Mouse (Mus musculus) MEL (cell line): ENCODE results near the gene Spg11. TPM values are rescaled to one million over a fixed set of nuclear protein-coding genes. Genes with fewer than 3 reads are reported as not detected.

Experiments
- DNase-seq: peaks from one replicate; pipeline ENCODE4 v3.0.0; 2011; ENCODE audit warnings: low read depth, low spot score
- H3K27ac ChIP-seq: 2 replicates; pipeline ENCODE4 v1.5.1; 2012; ENCODE audit warnings: low read depth, mild to moderate bottlenecking, control low read depth, low read length, moderate library complexity; ENCODE audit not compliant: control insufficient read depth
- H3K27me3 ChIP-seq, 2 experiments: fragments of 150-350 bp in 1 of 2; sonication (generic) in 1 of 2; 2 replicates each; pipeline ENCODE4 v1.6.1; 2012; ENCODE audit warnings: low read length in 2 of 2, mild to moderate bottlenecking in 2 of 2, improper control_type of control experiment in 1 of 2, moderate library complexity in 1 of 2; ENCODE audit not compliant: insufficient read depth in 2 of 2, control insufficient read depth in 1 of 2
- H3K36me3 ChIP-seq, 2 experiments: 2 replicates each; pipeline ENCODE4 v1.6.1; 2012 to 2014; ENCODE audit warnings: low read length in 2 of 2, improper control_type of control experiment in 1 of 2, inconsistent platforms in 1 of 2, mild to moderate bottlenecking in 1 of 2; ENCODE audit not compliant: insufficient read depth in 2 of 2, control insufficient read depth in 1 of 2
- H3K4me1 ChIP-seq, 2 experiments: fragments of 150-350 bp in 1 of 2; sonication (generic) in 1 of 2; 2 replicates each; pipeline ENCODE4 v1.6.1; 2012; ENCODE audit warnings: low read length in 2 of 2, improper control_type of control experiment in 1 of 2, mild to moderate bottlenecking in 1 of 2; ENCODE audit not compliant: insufficient read depth in 2 of 2, control insufficient read depth in 1 of 2
- H3K4me3 ChIP-seq, 2 experiments: fragments of 150-350 bp in 1 of 2; sonication (generic) in 1 of 2; 2 replicates each; pipeline ENCODE4 v1.5.1; 2012; ENCODE audit warnings: low read depth in 2 of 2, low read length in 2 of 2, mild to moderate bottlenecking in 2 of 2, moderate library complexity in 2 of 2, control low read depth in 1 of 2, improper control_type of control experiment in 1 of 2; ENCODE audit not compliant: control insufficient read depth in 1 of 2, insufficient read depth in 1 of 2
- H3K79me2 ChIP-seq: 2 replicates; pipeline ENCODE4 v1.6.1; 2012; ENCODE audit warnings: mild to moderate bottlenecking, low read length, moderate library complexity; ENCODE audit not compliant: control insufficient read depth, poor library complexity, insufficient read depth
- H3K9ac ChIP-seq: 2 replicates; pipeline ENCODE4 v1.6.1; 2012; ENCODE audit warnings: low read depth, mild to moderate bottlenecking, control low read depth, low read length, moderate library complexity; ENCODE audit not compliant: control insufficient read depth, poor library complexity, severe bottlenecking
- H3K9me3 ChIP-seq: fragments of 150-350 bp; sonication (generic); replicated peaks from 2 replicates; pipeline ENCODE4 v1.6.1; 2012; ENCODE audit warnings: mild to moderate bottlenecking, low read length, improper control_type of control experiment, moderate library complexity; ENCODE audit not compliant: insufficient read depth
- CHD1 ChIP-seq: IDR thresholded peaks from 2 replicates; pipeline ENCODE4 v1.6.1; 2012; ENCODE audit warnings: low read depth, mild to moderate bottlenecking, inconsistent platforms, low read length, improper control_type of control experiment
- CHD2 ChIP-seq: IDR thresholded peaks from 2 replicates; pipeline ENCODE4 v1.6.1; 2011; ENCODE audit warnings: low read length, improper control_type of control experiment
- CTCF ChIP-seq, 3 experiments: IDR thresholded peaks in 2 of 3; conservative IDR thresholded peaks in 1 of 3; 2 replicates each; pipeline ENCODE4 v1.5.1; 2011 to 2012; ENCODE audit warnings: low read length in 3 of 3, low read depth in 2 of 3, mild to moderate bottlenecking in 2 of 3, improper control_type of control experiment in 1 of 3, inconsistent platforms in 1 of 3, mixed read lengths in 1 of 3, moderate library complexity in 1 of 3; ENCODE audit not compliant: control insufficient read depth in 1 of 3, insufficient read depth in 1 of 3, poor library complexity in 1 of 3, severe bottlenecking in 1 of 3
- E2F4 ChIP-seq: IDR thresholded peaks from 2 replicates; pipeline ENCODE4 v1.6.1; 2011; ENCODE audit warnings: low read depth, low read length, improper control_type of control experiment, borderline replicate concordance
- ELF1 ChIP-seq: IDR thresholded peaks from 2 replicates; pipeline ENCODE4 v1.6.1; 2014; ENCODE audit warnings: low read depth, mild to moderate bottlenecking, inconsistent platforms, low read length, improper control_type of control experiment, moderate library complexity
- EP300 ChIP-seq, 2 experiments: IDR thresholded peaks; 2 replicates each; pipeline ENCODE4 v1.6.1; 2011; ENCODE audit warnings: improper control_type of control experiment in 2 of 2, low read length in 2 of 2, low read depth in 1 of 2, mild to moderate bottlenecking in 1 of 2
- ETS1 ChIP-seq: IDR thresholded peaks from 2 replicates; pipeline ENCODE4 v1.6.1; 2012; ENCODE audit warnings: low read depth, mild to moderate bottlenecking, inconsistent platforms, low read length, improper control_type of control experiment, moderate library complexity
- GABPA ChIP-seq: IDR thresholded peaks from 2 replicates; pipeline ENCODE4 v1.6.1; 2012; ENCODE audit warnings: low read depth, mild to moderate bottlenecking, inconsistent platforms, low read length, improper control_type of control experiment, moderate library complexity
- GATA1 ChIP-seq: IDR thresholded peaks from 2 replicates; pipeline ENCODE4 v1.6.1; 2011; ENCODE audit warnings: low read depth, low read length, improper control_type of control experiment
- HCFC1 ChIP-seq: IDR thresholded peaks from 2 replicates; pipeline ENCODE4 v1.6.1; 2012; ENCODE audit warnings: low read depth, mild to moderate bottlenecking, inconsistent platforms, low read length, improper control_type of control experiment, moderate library complexity
- MAFK ChIP-seq: IDR thresholded peaks from 2 replicates; pipeline ENCODE4 v1.6.1; 2011; ENCODE audit warnings: low read depth, mild to moderate bottlenecking, low read length, improper control_type of control experiment, borderline replicate concordance
- MAX ChIP-seq: IDR thresholded peaks from 2 replicates; pipeline ENCODE4 v1.6.1; 2011; ENCODE audit warnings: low read length, improper control_type of control experiment
- MAZ ChIP-seq: IDR thresholded peaks from 2 replicates; pipeline ENCODE4 v1.6.1; 2012; ENCODE audit warnings: low read depth, mild to moderate bottlenecking, inconsistent platforms, low read length, improper control_type of control experiment
- MEF2A ChIP-seq: IDR thresholded peaks from 2 replicates; pipeline ENCODE4 v1.6.1; 2014; ENCODE audit warnings: low read depth, mild to moderate bottlenecking, inconsistent platforms, low read length, improper control_type of control experiment; ENCODE audit not compliant: poor library complexity, insufficient replicate concordance, severe bottlenecking; ENCODE audit errors: extremely low read depth
- MXI1 ChIP-seq: IDR thresholded peaks from 2 replicates; pipeline ENCODE4 v1.6.1; 2011; ENCODE audit warnings: mild to moderate bottlenecking, low read depth, low read length, improper control_type of control experiment
- MYC ChIP-seq: IDR thresholded peaks from 2 replicates; pipeline ENCODE4 v1.6.1; 2011; ENCODE audit warnings: low read depth, mild to moderate bottlenecking, low read length, improper control_type of control experiment, moderate library complexity
- NELFE ChIP-seq: IDR thresholded peaks from 2 replicates; pipeline ENCODE4 v1.6.1; 2011; ENCODE audit warnings: low read depth, low read length, improper control_type of control experiment
- RCOR1 ChIP-seq: IDR thresholded peaks from 2 replicates; pipeline ENCODE4 v1.6.1; 2012; ENCODE audit warnings: low read depth, mild to moderate bottlenecking, inconsistent platforms, low read length, improper control_type of control experiment
- SIN3A ChIP-seq: IDR thresholded peaks from 2 replicates; pipeline ENCODE4 v1.6.1; 2012; ENCODE audit warnings: low read length, improper control_type of control experiment, inconsistent platforms
- SMC3 ChIP-seq: IDR thresholded peaks from 2 replicates; pipeline ENCODE4 v1.6.1; 2011; ENCODE audit warnings: low read depth, low read length, improper control_type of control experiment
- TBP ChIP-seq: IDR thresholded peaks from 2 replicates; pipeline ENCODE4 v1.8.0; 2011; ENCODE audit warnings: low read depth, low read length, improper control_type of control experiment
- TCF12 ChIP-seq: IDR thresholded peaks from 2 replicates; pipeline ENCODE4 v1.6.1; 2014; ENCODE audit warnings: low read depth, mild to moderate bottlenecking, inconsistent platforms, low read length, improper control_type of control experiment, moderate library complexity
- USF2 ChIP-seq, 2 experiments: IDR thresholded peaks; 2 replicates each; pipeline ENCODE4 v1.6.1; 2011 to 2012; ENCODE audit warnings: improper control_type of control experiment in 2 of 2, low read length in 2 of 2, borderline replicate concordance in 1 of 2, inconsistent platforms in 1 of 2, low read depth in 1 of 2, mild to moderate bottlenecking in 1 of 2; ENCODE audit not compliant: insufficient read depth in 1 of 2
- ZKSCAN1 ChIP-seq: IDR thresholded peaks from 2 replicates; pipeline ENCODE4 v1.6.1; 2012; ENCODE audit warnings: low read depth, mild to moderate bottlenecking, inconsistent platforms, low read length, improper control_type of control experiment, moderate library complexity
- ZNF384 ChIP-seq: IDR thresholded peaks from 2 replicates; pipeline ENCODE4 v1.6.1; 2012; ENCODE audit warnings: low read depth, mild to moderate bottlenecking, inconsistent platforms, low read length, improper control_type of control experiment
- polyA plus RNA-seq, 2 experiments: library from polyadenylated mRNA; stranded (reverse) in 1 of 2; unstranded in 1 of 2; fragments of >175 nt in 1 of 2; fragments of >200 nt in 1 of 2; gene quantifications; 2 replicates each; pipeline versions ENCODE4 v1.2.1 to v1.2.4; 2012; ENCODE audit warnings: low replicate concordance in 2 of 2, low read depth in 1 of 2; ENCODE audit not compliant: insufficient read length in 2 of 2, insufficient read depth in 1 of 2, missing spikeins in 1 of 2
- total RNA-seq: library from RNA; depleted of rRNA; stranded (reverse); fragments of 300-350 nt; gene quantifications from 2 replicates; pipeline ENCODE4 v1.2.3, GENCODE M21; 2012

The Spg11 gene
- total and polyA plus RNA-seq, 3 experiments = 5.9 to 6.9 TPM; not detected in 1

DNA sequence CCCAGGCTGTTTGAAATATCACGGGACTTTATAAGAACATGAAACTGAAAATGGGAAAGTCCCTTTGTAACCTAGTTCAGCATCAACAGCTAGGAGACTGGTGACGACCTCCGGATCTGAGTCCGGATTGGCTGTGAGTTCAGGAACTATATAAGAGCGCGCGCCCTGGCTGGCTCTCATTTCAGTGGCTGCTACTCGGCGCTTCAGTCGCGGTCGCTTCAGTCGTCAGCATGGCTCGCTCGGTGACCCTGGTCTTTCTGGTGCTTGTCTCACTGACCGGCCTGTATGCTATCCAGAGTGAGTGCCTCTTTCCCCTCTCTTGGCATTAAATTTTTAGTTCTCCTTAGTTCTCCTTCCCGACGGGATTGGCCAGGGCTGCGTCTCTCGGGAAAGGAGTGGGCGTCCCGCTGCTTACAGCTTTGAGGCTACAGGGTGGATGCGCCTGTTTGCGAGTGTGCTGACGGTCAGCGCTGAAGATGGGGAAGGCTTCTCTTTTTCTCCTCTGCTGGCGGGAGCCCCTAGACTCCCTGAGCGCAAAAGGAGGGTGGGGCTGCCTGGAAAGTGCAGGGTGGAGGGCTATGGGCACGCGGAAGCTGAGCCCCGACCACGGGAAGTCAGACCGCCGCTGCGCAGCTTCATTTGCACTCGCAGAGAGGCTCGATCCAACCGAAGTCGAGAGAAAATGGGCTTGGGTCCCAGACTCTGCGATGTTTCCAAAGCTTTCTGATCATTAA lies 29.5 kb upstream of the Spg11 start, which contains the start of gene B2m (continued):
- peak; percentile 70 for TF ChIP-seq ETS1
- no peak for TF ChIP-seq GABPA
- no peak for TF ChIP-seq ZKSCAN1
- peak; percentile 100 for TF ChIP-seq NELFE
- TF ChIP-seq, all 39 proteins: peak for 18

DNA sequence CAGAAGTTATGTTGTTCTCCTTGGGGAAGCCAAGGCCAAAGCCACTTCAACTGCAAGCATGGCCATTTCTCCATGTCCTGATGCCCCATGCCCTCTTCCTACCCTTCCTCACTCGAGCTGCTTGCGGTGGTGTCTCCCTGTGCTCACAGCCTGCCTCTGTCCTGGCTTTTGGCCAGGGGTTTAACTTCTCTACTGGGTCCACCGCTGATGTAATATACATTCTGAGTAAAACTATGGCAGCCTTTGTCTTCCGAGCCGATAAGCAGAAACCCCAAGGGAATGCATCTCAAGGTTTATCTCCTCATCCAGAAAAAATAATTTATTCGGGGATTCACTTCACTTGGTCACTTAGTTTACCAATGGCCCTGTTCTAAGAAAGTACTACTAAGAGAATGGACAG lies 28.5 kb upstream of the Spg11 start:
- H3K27me3 ChIP-seq = no peaks in the 10 kb centered on the region
- peaks cover 7 to 19% of the 10 kb centered on the region in 2 experiments for H3K4me1 ChIP-seq
- H3K9me3 ChIP-seq = no peaks in the 10 kb centered on the region
- DNase-seq = peak; percentile 90
- H3K79me2 ChIP-seq = peaks cover 35% of the 10 kb centered on the region
- peak overlapping the region; percentile 48 to 53 for H3K4me3 ChIP-seq
- H3K9ac ChIP-seq = peak overlapping the region; percentile 58
- peak overlapping the region; percentile 97 for H3K27ac ChIP-seq
- 0 out of 2 replicates have a peak, but pooled peaks have one; percentile 12 for TF ChIP-seq ELF1
- TF ChIP-seq MYC = peak; percentile 25; the same call in 1 of the 2 replicates
- TF ChIP-seq CTCF (IDR thresholded peaks at IDR 0.05 in 2 of 3, conservative IDR thresholded peaks at IDR 0.05 in 1 of 3; ENCODE audit: control insufficient read depth in 1 of 3, insufficient read depth in 1 of 3, low read depth in 2 of 3, low read length in 3 of 3, poor library complexity in 1 of 3, severe bottlenecking in 1 of 3) = no peak
- TF ChIP-seq SMC3 = no peak
- TF ChIP-seq CHD1 = 0 out of 2 replicates have a peak, but pooled peaks have one; percentile 63
- 0 out of 2 replicates have a peak, but pooled peaks have one; percentile 50 for TF ChIP-seq HCFC1
- TF ChIP-seq CHD2 = no peak
- TF ChIP-seq EP300 (IDR thresholded peaks at IDR 0.05; ENCODE audit: low read depth in 1 of 2, low read length in 2 of 2) = peak; percentile 55 to 60
- TF ChIP-seq E2F4 = no peak
- no peak for TF ChIP-seq USF2 (IDR thresholded peaks at IDR 0.05; ENCODE audit: borderline replicate concordance in 1 of 2, insufficient read depth in 1 of 2, low read depth in 1 of 2, low read length in 2 of 2)
- no peak for TF ChIP-seq MAZ
- peak; percentile 51 for TF ChIP-seq MAX
- peak; percentile 65; the same call in 1 of the 2 replicates for TF ChIP-seq SIN3A
- TF ChIP-seq NELFE = peak; percentile 26; the same call in 1 of the 2 replicates
- peak; percentile 27; the same call in 1 of the 2 replicates for TF ChIP-seq TBP
- 0 out of 2 replicates have a peak, but pooled peaks have one; percentile 12 for TF ChIP-seq MEF2A
- TF ChIP-seq RCOR1 = peak; percentile 65; the same call in 1 of the 2 replicates
- peak; percentile 60 for TF ChIP-seq GATA1
- TF ChIP-seq ZNF384 = 0 out of 2 replicates have a peak, but pooled peaks have one; percentile 45
- peak; percentile 45; the same call in 1 of the 2 replicates for TF ChIP-seq TCF12
- peak; percentile 91 for TF ChIP-seq ETS1
- no peak for TF ChIP-seq MAFK
- peak; percentile 67 for TF ChIP-seq MXI1
- TF ChIP-seq, all 39 proteins: peak for 16
- H3K36me3 ChIP-seq = peaks cover 0 to 19% of the 10 kb centered on the region in 2 experiments; a peak in 3 of 4 replicates
